Mouse (Mus musculus) myocyte (in vitro differentiated cells): ENCODE measurements at regions not wholly inside any gene's neighbourhood (a gene's known extent, or its start where the extent isn't known, plus 50 kb on each side); places are given as distances from the start of the nearest gene placed in this dataset.

Source experiments
- CEBPB ChIP-seq: IDR thresholded peaks from 2 replicates; pipeline ENCODE4 v1.6.1; 2011; ENCODE audit warnings: mild to moderate bottlenecking, moderate library complexity; ENCODE audit not compliant: poor library complexity, insufficient read depth, severe bottlenecking
- E2F4 ChIP-seq: IDR thresholded peaks from one replicate; pipeline ENCODE4 v1.6.1; 2011; ENCODE audit warnings: mild to moderate bottlenecking, control low read depth, moderate library complexity; ENCODE audit not compliant: insufficient read depth
- TCF12 ChIP-seq: IDR thresholded peaks from one replicate; pipeline ENCODE4 v1.6.1; 2011; ENCODE audit warnings: mild to moderate bottlenecking, control low read depth; ENCODE audit not compliant: poor library complexity, insufficient read depth, severe bottlenecking

GRCm38 (mm10) chr2:143243741-143244140, 165.5 kb downstream of the Otor start:
- TF ChIP-seq TCF12: no peak
- no peak for TF ChIP-seq E2F4
- no peak for TF ChIP-seq CEBPB
